Mouse (Mus musculus): ENCODE measurements around the gene Gm16253. TPM values are rescaled to one million over a fixed set of nuclear protein-coding genes. Genes with fewer than 3 reads are reported as not detected.

Gm16253 gene
- total and polyA plus RNA-seq, 2 experiments from 2014 or later: not detected

DNA sequence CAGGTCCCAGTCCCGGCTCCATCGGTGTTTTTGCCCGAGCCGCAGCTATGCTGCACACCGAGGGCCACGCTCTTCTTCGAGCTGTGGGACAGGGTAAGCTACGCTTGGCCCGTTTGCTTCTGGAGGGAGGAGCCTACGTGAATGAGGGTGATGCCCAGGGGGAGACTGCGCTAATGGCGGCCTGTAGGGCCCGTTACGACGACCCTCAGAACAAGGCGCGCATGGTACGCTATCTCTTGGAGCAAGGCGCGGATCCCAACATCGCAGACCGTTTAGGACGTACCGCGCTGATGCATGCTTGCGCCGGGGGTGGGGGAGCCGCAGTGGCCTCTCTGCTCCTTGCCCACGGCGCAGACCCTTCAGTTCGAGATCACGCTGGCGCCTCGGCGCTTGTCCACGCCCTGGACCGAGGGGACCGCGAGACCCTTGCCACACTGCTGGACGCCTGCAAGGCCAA, 20.7 kb downstream of the Gm16253 start:
- H3K4me1 ChIP-seq (ENCODE audit: insufficient read depth): peaks cover 24% of the 10 kb centered on the region
- H3K27ac ChIP-seq (ENCODE audit: low read depth, low read length): peak overlapping the region; percentile 90
- H3K9me3 ChIP-seq (ENCODE audit: low read length): no peaks in the 10 kb centered on the region
- DNase-seq (peak; percentile 74), ATAC-seq (peak; percentile 1; the same call in 1 of the 2 replicates)
- peak overlapping the region; percentile 59 for H3K4me3 ChIP-seq (ENCODE audit: low read depth, low read length)
- H3K36me3 ChIP-seq (ENCODE audit: insufficient read depth): no peaks in the 10 kb centered on the region
- H3K4me2 ChIP-seq (ENCODE audit: low read depth): peak overlapping the region; percentile 100
- peak overlapping the region; percentile 81 for H3K9ac ChIP-seq
- WGBS: under 1% methylated on average over 40 of the region's 40 CpGs
- H3K27me3 ChIP-seq (ENCODE audit: insufficient read depth, low read length): no peaks in the 10 kb centered on the region
- TF ChIP-seq CTCF (IDR thresholded peaks at IDR 0.05; ENCODE audit: low read depth): no peak

DNA sequence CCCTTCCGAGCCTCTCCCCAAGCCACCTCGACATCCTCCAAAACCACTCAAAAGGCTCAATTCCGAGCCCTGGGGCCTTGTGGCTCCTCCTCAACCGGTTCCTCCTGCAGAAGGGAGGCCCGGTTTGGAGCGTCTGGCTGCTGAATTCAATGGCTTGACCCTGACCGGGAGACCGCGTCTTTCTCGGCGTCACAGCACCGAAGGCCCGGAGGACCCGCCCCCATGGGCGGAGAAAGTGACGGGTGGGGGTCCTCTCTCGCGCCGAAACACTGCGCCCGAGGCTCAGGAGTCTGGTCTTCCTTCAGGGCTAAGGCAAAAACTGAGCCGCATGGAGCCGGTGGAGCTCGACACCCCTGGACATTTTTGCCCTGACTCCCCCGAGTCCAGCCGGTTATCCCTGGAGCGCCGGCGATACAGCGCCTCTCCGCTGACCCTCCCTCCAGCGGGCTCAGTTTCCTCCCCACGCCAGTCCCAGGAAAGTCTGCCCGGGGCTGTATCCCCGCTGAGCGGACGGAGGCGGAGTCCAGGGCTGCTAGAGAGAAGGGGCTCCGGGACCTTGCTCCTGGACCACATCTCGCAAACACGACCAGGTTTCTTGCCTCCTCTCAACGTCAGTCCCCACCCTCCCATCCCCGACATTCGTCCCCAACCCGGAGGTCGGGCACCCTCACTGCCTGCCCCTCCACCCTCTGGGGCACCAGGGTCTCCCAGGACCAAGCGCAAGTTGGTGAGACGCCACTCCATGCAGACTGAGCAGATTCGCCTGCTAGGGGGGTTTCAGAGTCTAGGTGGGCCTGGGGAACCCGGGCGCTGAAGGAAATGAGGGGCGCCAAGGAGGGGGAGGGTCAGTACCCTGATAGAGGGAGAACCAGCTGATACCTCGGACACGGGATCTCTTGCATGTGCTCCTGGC, 21.6 kb downstream of the Gm16253 start:
- peak; percentile 76 for DNase-seq
- ATAC-seq: no peak
- WGBS: 2% methylated on average over 54 of the region's 54 CpGs
- no peaks in the 10 kb centered on the region for H3K36me3 ChIP-seq (ENCODE audit: insufficient read depth)
- no peaks in the 10 kb centered on the region for H3K9me3 ChIP-seq (ENCODE audit: low read length)
- no peaks in the 10 kb centered on the region for H3K27me3 ChIP-seq (ENCODE audit: insufficient read depth, low read length)
- peak overlapping the region; percentile 81 for H3K9ac ChIP-seq
- H3K27ac ChIP-seq (ENCODE audit: low read depth, low read length): peak overlapping the region; percentile 90
- TF ChIP-seq CTCF (IDR thresholded peaks at IDR 0.05; ENCODE audit: low read depth): no peak
- peak overlapping the region; percentile 100 for H3K4me2 ChIP-seq (ENCODE audit: low read depth)
- peaks cover 16% of the 10 kb centered on the region for H3K4me1 ChIP-seq (ENCODE audit: insufficient read depth)
- H3K4me3 ChIP-seq (ENCODE audit: low read depth, low read length): peak overlapping the region; percentile 59

DNA sequence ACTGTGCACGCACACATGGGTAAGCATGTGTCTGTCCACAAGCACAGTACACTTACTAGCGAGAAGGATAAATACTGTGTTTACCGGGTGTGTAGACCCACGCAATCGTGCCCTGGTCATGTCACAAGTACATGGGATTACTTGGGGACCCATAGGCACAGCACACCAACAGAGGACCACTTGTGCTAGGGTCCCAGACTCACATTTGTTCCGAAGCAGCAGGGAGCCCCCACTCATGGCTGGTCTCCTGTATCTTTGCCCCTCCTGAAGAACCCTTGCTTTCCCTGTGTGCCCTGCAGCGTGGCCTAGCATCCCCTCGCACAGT, 22.2 kb downstream of the Gm16253 start:
- no peaks in the 10 kb centered on the region for H3K9me3 ChIP-seq (ENCODE audit: low read length)
- no peak for ATAC-seq
- TF ChIP-seq CTCF (IDR thresholded peaks at IDR 0.05; ENCODE audit: low read depth): no peak
- H3K36me3 ChIP-seq (ENCODE audit: insufficient read depth): no peaks in the 10 kb centered on the region
- H3K9ac ChIP-seq: no peak overlapping the region
- H3K4me2 ChIP-seq (ENCODE audit: low read depth): peak overlapping the region; percentile 100
- H3K4me3 ChIP-seq (ENCODE audit: low read depth, low read length): peak overlapping the region; percentile 59; the same call in 1 of the 2 replicates
- no peaks in the 10 kb centered on the region for H3K27me3 ChIP-seq (ENCODE audit: insufficient read depth, low read length)
- DNase-seq: no peak
- peaks cover 19% of the 10 kb centered on the region for H3K4me1 ChIP-seq (ENCODE audit: insufficient read depth)
- 55% methylated on average over 8 of the region's 8 CpGs for WGBS
- no peak overlapping the region for H3K27ac ChIP-seq (ENCODE audit: low read depth, low read length)

DNA sequence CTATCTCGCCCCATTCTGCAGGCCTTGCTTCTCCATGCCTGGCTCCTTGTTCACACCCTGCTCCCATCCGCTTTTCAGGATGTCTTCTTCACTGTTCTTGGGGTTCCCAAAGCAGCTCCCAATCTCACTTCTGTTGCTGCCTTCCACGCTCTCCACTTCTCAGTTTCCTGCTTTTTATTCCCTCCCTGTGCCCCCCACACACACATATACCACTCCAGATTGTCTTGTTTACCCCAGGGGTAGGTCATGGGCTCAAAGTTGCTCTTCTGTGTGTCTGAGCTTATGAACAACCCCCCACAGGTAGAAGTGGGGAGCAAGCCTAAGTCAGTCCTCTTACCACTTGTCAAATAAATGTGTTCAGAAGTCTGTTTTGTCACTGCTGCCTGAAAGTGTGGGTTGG, 22.6 kb downstream of the Gm16253 start:
- DNase-seq (no peak), ATAC-seq (no peak)
- Histone ChIP-seq H3K36me3 (ENCODE audit: insufficient read depth) (no peaks in the 10 kb centered on the region), H3K27me3 (ENCODE audit: insufficient read depth, low read length) (no peaks in the 10 kb centered on the region), H3K4me2 (ENCODE audit: low read depth) (peak overlapping the region; percentile 100; the same call in 1 of the 2 replicates), H3K9ac (no peak overlapping the region), H3K4me3 (ENCODE audit: low read depth, low read length) (no peak overlapping the region), H3K4me1 (ENCODE audit: insufficient read depth) (peaks cover 23% of the 10 kb centered on the region), H3K27ac (ENCODE audit: low read depth, low read length) (no peak overlapping the region), H3K9me3 (ENCODE audit: low read length) (no peaks in the 10 kb centered on the region)
- no peak for TF ChIP-seq CTCF (IDR thresholded peaks at IDR 0.05; ENCODE audit: low read depth)
- WGBS: 84% methylated on average over 3 of the region's 3 CpGs

DNA sequence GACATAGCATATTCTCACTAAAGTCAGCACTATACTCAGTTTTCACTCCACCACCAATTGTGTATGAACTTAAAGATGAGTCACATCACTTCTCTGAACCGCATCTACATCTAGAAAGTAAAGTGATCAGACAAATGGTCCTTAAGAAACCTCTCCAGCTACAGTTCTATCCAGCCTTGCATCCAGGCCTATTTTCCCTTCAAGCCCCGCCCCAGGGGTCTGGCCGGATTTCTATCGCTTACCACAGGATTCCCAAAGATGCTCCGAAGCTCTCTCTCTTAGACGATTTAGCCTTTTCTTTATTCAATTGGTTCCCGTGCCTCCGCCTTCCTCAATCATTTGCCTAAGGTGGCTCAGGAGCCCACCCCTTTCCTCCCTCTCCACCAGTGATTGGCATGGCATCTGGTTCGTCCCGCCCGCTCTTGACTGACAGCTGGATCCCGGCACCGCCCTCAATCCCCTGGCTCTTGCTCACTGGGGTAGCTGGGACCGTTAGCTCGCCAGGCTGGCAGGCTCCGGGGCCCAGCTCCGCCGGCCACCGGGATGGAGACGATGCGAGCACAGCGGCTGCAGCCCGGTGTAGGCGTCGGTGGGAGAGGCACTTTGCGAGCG, 24.0 kb downstream of the Gm16253 start, which contains the start of gene Lix1l:
Lix1l (plus strand) TSS at position 511 of the 612 bp plus-strand sequence.
- Histone ChIP-seq H3K9me3 (ENCODE audit: low read length) (no peaks in the 10 kb centered on the region), H3K4me3 (ENCODE audit: low read depth, low read length) (peak within 1 kb of the TSS; percentile 81), H3K27me3 (ENCODE audit: insufficient read depth, low read length) (no peaks in the 10 kb centered on the region), H3K4me2 (ENCODE audit: low read depth) (peak within 1 kb of the TSS; percentile 70), H3K27ac (ENCODE audit: low read depth, low read length) (peak within 1 kb of the TSS; percentile 92), H3K36me3 (ENCODE audit: insufficient read depth) (peaks cover 3% of the 10 kb centered on the region; the same call in 1 of the 2 replicates), H3K9ac (peak within 1 kb of the TSS; percentile 81), H3K4me1 (ENCODE audit: insufficient read depth) (peaks cover 31% of the 10 kb centered on the region)
- WGBS: under 1% methylated on average over 27 of the region's 27 CpGs
- DNase-seq (peak; percentile 95), ATAC-seq (peak; percentile 92)
- no peak for TF ChIP-seq CTCF (IDR thresholded peaks at IDR 0.05; ENCODE audit: low read depth)

DNA sequence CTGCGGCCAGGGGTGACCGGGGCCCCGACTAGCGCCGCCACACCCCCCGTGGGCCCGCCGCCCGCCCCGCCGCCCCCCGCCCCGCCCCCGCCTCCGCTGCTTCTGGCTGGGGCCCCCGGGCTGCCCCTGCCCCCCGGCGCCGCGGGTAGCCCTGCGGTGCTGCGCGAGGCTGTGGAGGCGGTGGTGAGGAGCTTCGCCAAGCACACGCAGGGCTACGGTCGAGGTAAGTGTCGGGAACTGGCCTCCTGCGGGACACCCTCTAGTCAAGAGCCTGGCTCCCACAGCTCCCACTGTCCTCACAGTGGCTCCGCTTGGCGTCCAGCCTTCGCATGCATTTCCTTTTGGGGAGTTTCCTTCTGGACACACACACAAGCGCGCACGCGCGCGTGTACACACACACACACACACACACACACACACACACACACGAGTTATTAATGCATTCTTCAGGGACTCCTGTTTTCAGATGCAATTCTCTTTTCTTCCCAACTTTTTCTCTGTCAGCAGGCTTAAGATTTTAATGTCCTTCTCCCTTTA, 24.5 kb downstream of the Gm16253 start:
- Histone ChIP-seq H3K9ac (peak overlapping the region; percentile 81), H3K27me3 (ENCODE audit: insufficient read depth, low read length) (no peaks in the 10 kb centered on the region), H3K9me3 (ENCODE audit: low read length) (no peaks in the 10 kb centered on the region), H3K4me3 (ENCODE audit: low read depth, low read length) (peak overlapping the region; percentile 81), H3K4me1 (ENCODE audit: insufficient read depth) (peaks cover 29% of the 10 kb centered on the region), H3K27ac (ENCODE audit: low read depth, low read length) (peak overlapping the region; percentile 92), H3K36me3 (ENCODE audit: insufficient read depth) (peaks cover 3% of the 10 kb centered on the region; the same call in 1 of the 2 replicates), H3K4me2 (ENCODE audit: low read depth) (peak overlapping the region; percentile 70)
- TF ChIP-seq CTCF (IDR thresholded peaks at IDR 0.05; ENCODE audit: low read depth): no peak
- ATAC-seq: peak; percentile 34
- peak; percentile 82 for DNase-seq
- WGBS: 1% methylated on average over 28 of the region's 40 CpGs

Data from forebrain, postnatal 0 days (tissue).